In genomic region chr10:120894978-120895898, GRCm38 (mm10) we compare ENCODE assay signal across 13 mouse cellular contexts. TPM values are rescaled to one million over a fixed set of nuclear protein-coding genes. Genes with fewer than 3 reads are reported as not detected.
A peak's percentile ranks its signal among the peaks of the same experiment; 100 is the strongest.
DNase-seq lines count a peak whose midpoint lies in the region; ATAC-seq lines count a peak whose summit lies in the region.
"Had no signal": no experiment of that assay in that cellular context is flagged by ENCODE, and none has a peak within 500 bp of the region (broad histone marks: within the 10 kb centered on the region; RNA-seq: fewer than 3 reads in every experiment).

No protein-coding gene starts in this region.

- DNase-seq in kidney, adult 11 months, result no peak
- DNase-seq in liver, embryonic 13.5 days, result no peak
- DNase-seq in spleen, postnatal 10 days (ENCODE audit: low spot score in 2 of 2), result no peak
- no peak for DNase-seq in gastrocnemius, adult 8-10 months (ENCODE audit: low spot score in 2 of 2)
- DNase-seq: cerebellum, adult 11-12 months; left cerebral cortex, postnatal 4 days; midbrain, embryonic 14.5 days had no signal

- H3K4me1 ChIP-seq in kidney, embryonic 16.5 days (ENCODE audit: insufficient read depth, low read length), result peaks cover 13% of the 10 kb centered on the region; the same call in 1 of the 2 replicates
- peaks cover 15% of the 10 kb centered on the region for H3K4me1 ChIP-seq in embryonic facial prominence, embryonic 15.5 days
- H3K4me1 ChIP-seq in liver, embryonic 13.5 days (replicated peaks), result peaks cover 35% of the 10 kb centered on the region

- H3K27ac ChIP-seq in kidney, embryonic 16.5 days (ENCODE audit: low read length), result peak overlapping the region; percentile 11; the same call in 1 of the 2 replicates
- 0 out of 2 replicates have a peak overlapping the region, but pooled peaks have one; percentile 12 for H3K27ac ChIP-seq in embryonic facial prominence, embryonic 15.5 days (replicated peaks)
- 0 out of 2 replicates have a peak overlapping the region, but pooled peaks have one; percentile 23 for H3K27ac ChIP-seq in liver, embryonic 13.5 days
- H3K27ac ChIP-seq: forebrain, embryonic 13.5 days; hindbrain, postnatal 0 days; neural tube, embryonic 13.5 days had no signal

- peaks cover 5% of the 10 kb centered on the region; the same call in 1 of the 2 replicates for H3K9me3 ChIP-seq in kidney, embryonic 16.5 days (ENCODE audit: low read length)
- no peaks in the 10 kb centered on the region for H3K9me3 ChIP-seq in embryonic facial prominence, embryonic 15.5 days (replicated peaks)
- no peaks in the 10 kb centered on the region for H3K9me3 ChIP-seq in liver, embryonic 13.5 days (replicated peaks)
- H3K9me3 ChIP-seq: forebrain, embryonic 13.5 days; neural tube, embryonic 13.5 days had no signal

- no peaks in the 10 kb centered on the region; the same call in 1 of the 2 replicates for H3K36me3 ChIP-seq in kidney, embryonic 16.5 days (ENCODE audit: insufficient read depth, low read length)
- no peaks in the 10 kb centered on the region for H3K36me3 ChIP-seq in embryonic facial prominence, embryonic 15.5 days
- H3K36me3 ChIP-seq in liver, embryonic 13.5 days, result no peaks in the 10 kb centered on the region
- H3K36me3 ChIP-seq: neural tube, embryonic 13.5 days had no signal

- 70% methylated on average over 15 of the region's 15 CpGs for WGBS in kidney, embryonic 16.5 days
- WGBS in embryonic facial prominence, embryonic 15.5 days, result 70% methylated on average over 15 of the region's 15 CpGs
- WGBS in liver, embryonic 13.5 days (ENCODE audit: insufficient replicate concordance), result 38% methylated on average over 15 of the region's 15 CpGs

- H3K27me3 ChIP-seq in kidney, embryonic 16.5 days (ENCODE audit: insufficient read depth, low read length), result peaks cover 14% of the 10 kb centered on the region; the same call in 1 of the 2 replicates
- H3K27me3 ChIP-seq in embryonic facial prominence, embryonic 15.5 days, result no peaks in the 10 kb centered on the region
- H3K27me3 ChIP-seq in liver, embryonic 13.5 days, result peaks cover 37% of the 10 kb centered on the region

- no peak overlapping the region for H3K4me3 ChIP-seq in kidney, embryonic 16.5 days (ENCODE audit: low read length)
- no peak overlapping the region for H3K4me3 ChIP-seq in embryonic facial prominence, embryonic 15.5 days (replicated peaks)
- H3K4me3 ChIP-seq in liver, embryonic 13.5 days (replicated peaks), result no peak overlapping the region
- H3K4me3 ChIP-seq: forebrain, embryonic 13.5 days; neural tube, embryonic 13.5 days had no signal

- H3K9ac ChIP-seq in kidney, embryonic 16.5 days (replicated peaks; ENCODE audit: low read length), result no peak overlapping the region
- H3K9ac ChIP-seq in embryonic facial prominence, embryonic 15.5 days, result no peak overlapping the region
- H3K9ac ChIP-seq in liver, embryonic 13.5 days, result no peak overlapping the region
- H3K9ac ChIP-seq: forebrain, embryonic 13.5 days; neural tube, embryonic 13.5 days had no signal

- ATAC-seq in kidney, embryonic 16.5 days (ENCODE audit: low FRiP score, low TSS enrichment), result no peak
- peak; percentile 1 for ATAC-seq in activated CD4-positive, CD25-positive, alpha-beta regulatory T cell, adult 4 months
- ATAC-seq in embryonic facial prominence, embryonic 15.5 days (ENCODE audit: insufficient number of reproducible peaks, low FRiP score, low TSS enrichment, low read depth), result no peak
- no peak for ATAC-seq in liver, embryonic 13.5 days (ENCODE audit: low read depth)
- ATAC-seq: forebrain, embryonic 13.5 days; hindbrain, postnatal 0 days had no signal

- H3K4me2 ChIP-seq in kidney, embryonic 16.5 days (replicated peaks; ENCODE audit: low read depth, low read length), result no peak overlapping the region
- H3K4me2 ChIP-seq in embryonic facial prominence, embryonic 15.5 days (replicated peaks), result 0 out of 2 replicates have a peak overlapping the region, but pooled peaks have one; percentile 30
- H3K4me2 ChIP-seq in liver, embryonic 13.5 days, result no peak overlapping the region
- H3K4me2 ChIP-seq: forebrain, embryonic 13.5 days; neural tube, embryonic 13.5 days had no signal

RNA-seq across cellular contexts. Expression of gene Msrb3, which starts 3.7 kb away (rescaled TPM):
- 8.7 and 11.6 TPM in 2 replicates for polyA plus RNA-seq in kidney, embryonic 16.5 days (2015; fragmentation: Nextera tagmentation; extraction: Ambion mirVana)
- polyA plus RNA-seq in activated CD4-positive, CD25-positive, alpha-beta regulatory T cell, adult 4 months (2017; shearing (Covaris generic)), result under 1 TPM; 0.38 to 0.66 TPM
- polyA plus RNA-seq in embryonic facial prominence, embryonic 15.5 days (2015; fragmentation: Nextera tagmentation; extraction: Ambion mirVana), result 9.5 TPM in 2 replicates
- 0.82 and 1.7 TPM in 2 replicates for polyA plus RNA-seq in liver, embryonic 13.5 days (2015; fragmentation: Nextera tagmentation; extraction: Ambion mirVana)
- total RNA-seq in gastrocnemius, adult 8-10 months (2022), result 100 to 1,000 TPM; 115 to 149 (median 130) TPM
